Mouse (Mus musculus) limb, embryonic 10.5 days (tissue): ENCODE results near the gene Chd8. TPM values are rescaled to one million over a fixed set of nuclear protein-coding genes. Genes with fewer than 3 reads are reported as not detected.

ENCODE experiments used
- DNase-seq: peaks from one replicate; pipeline ENCODE4 v3.0.0-alpha.2; 2017; ENCODE audit warnings: low spot score
- H3K27ac ChIP-seq: fragments of 300-500 bp; sonication (generic); 2 replicates; pipeline ENCODE4 v1.5.1; 2016; ENCODE audit warnings: mild to moderate bottlenecking
- H3K27me3 ChIP-seq: fragments of 300-500 bp; sonication (generic); 2 replicates; pipeline ENCODE4 v1.6.1; 2016; ENCODE audit warnings: low read depth, mild to moderate bottlenecking; ENCODE audit not compliant: poor library complexity, severe bottlenecking
- H3K36me3 ChIP-seq: fragments of 300-500 bp; sonication (generic); 2 replicates; pipeline ENCODE4 v1.6.1; 2016; ENCODE audit warnings: mild to moderate bottlenecking, moderate library complexity
- H3K4me1 ChIP-seq: fragments of 300-500 bp; sonication (generic); 2 replicates; pipeline ENCODE4 v1.6.1; 2016
- H3K4me3 ChIP-seq: fragments of 300-500 bp; sonication (generic); 2 replicates; pipeline ENCODE4 v1.5.1; 2016; ENCODE audit warnings: mild to moderate bottlenecking, moderate library complexity
- H3K9me3 ChIP-seq: fragments of 300-500 bp; sonication (generic); replicated peaks from 2 replicates; pipeline ENCODE4 v1.6.1; 2016; ENCODE audit warnings: mild to moderate bottlenecking
- WGBS: fragments of 180-500 bp; shearing (Covaris S2); methylation state at CpG from one replicate; pipeline ENCODE4 v1.1.7; 2016; 5-methylcytosine and 5-hydroxymethylcytosine counted together
- polyA plus RNA-seq: library from polyadenylated mRNA; unstranded; fragments of >200 nt; fragmentation: Nextera tagmentation; extraction: Ambion mirVana; gene quantifications from 2 replicates; pipeline ENCODE4 v1.2.1, GENCODE M21; 2016

Chd8 gene
- polyA plus RNA-seq, 1 experiment from 2014 or later = 49.6 TPM

GRCm38 (mm10) chr14:52256311-52257175 lies 1.0 kb downstream of the Chd8 start:
- H3K9me3 ChIP-seq = no peaks in the 10 kb centered on the region
- H3K4me1 ChIP-seq = peaks cover 5% of the 10 kb centered on the region
- no peak for DNase-seq
- peak overlapping the region; percentile 93 for H3K27ac ChIP-seq
- peak overlapping the region; percentile 93 for H3K4me3 ChIP-seq
- H3K36me3 ChIP-seq = peaks cover 7% of the 10 kb centered on the region
- 12% methylated on average over 18 of the region's 18 CpGs for WGBS
- H3K27me3 ChIP-seq = no peaks in the 10 kb centered on the region

- Histone ChIP-seq H3K27ac (no peak overlapping the region), H3K27me3 (no peaks in the 10 kb centered on the region), H3K4me1 (peaks cover 14% of the 10 kb centered on the region), H3K36me3 (peaks cover 8% of the 10 kb centered on the region), H3K9me3 (no peaks in the 10 kb centered on the region), H3K4me3 (no peak overlapping the region)
- 86% methylated on average over 4 of the region's 4 CpGs for WGBS
- DNase-seq = no peak
Observed at GRCm38 (mm10) chr14:52246129-52246528, 11.5 kb downstream of the Chd8 start.

- DNase-seq = no peak
- peak overlapping the region; percentile 78 for H3K4me3 ChIP-seq
- H3K4me1 ChIP-seq = peaks cover 14% of the 10 kb centered on the region
- WGBS = 14% methylated on average over 7 of the region's 7 CpGs
- peaks cover 13% of the 10 kb centered on the region for H3K36me3 ChIP-seq
- H3K27ac ChIP-seq = peak overlapping the region; percentile 68
- no peaks in the 10 kb centered on the region for H3K27me3 ChIP-seq
- no peaks in the 10 kb centered on the region for H3K9me3 ChIP-seq
Observed at GRCm38 (mm10) chr14:52244690-52245042, 12.9 kb downstream of the Chd8 start.

- Histone ChIP-seq H3K9me3 (no peaks in the 10 kb centered on the region), H3K4me1 (peaks cover 14% of the 10 kb centered on the region), H3K27ac (peak overlapping the region; percentile 68), H3K4me3 (peak overlapping the region; percentile 78), H3K27me3 (no peaks in the 10 kb centered on the region), H3K36me3 (peaks cover 14% of the 10 kb centered on the region)
- DNase-seq = peak; percentile 97
- 1% methylated on average over 32 of the region's 32 CpGs for WGBS
Observed at GRCm38 (mm10) chr14:52244041-52244689, 13.4 kb downstream of the Chd8 start.

GRCm38 (mm10) chr14:52236216-52236615 lies 21.4 kb downstream of the Chd8 start:
- H3K4me1 ChIP-seq = no peaks in the 10 kb centered on the region
- peaks cover 81% of the 10 kb centered on the region for H3K36me3 ChIP-seq
- H3K4me3 ChIP-seq = no peak overlapping the region
- H3K9me3 ChIP-seq = no peaks in the 10 kb centered on the region
- WGBS = 94% methylated on average over 1 of the region's 1 CpGs
- H3K27me3 ChIP-seq = no peaks in the 10 kb centered on the region
- no peak for DNase-seq
- H3K27ac ChIP-seq = no peak overlapping the region

DNA sequence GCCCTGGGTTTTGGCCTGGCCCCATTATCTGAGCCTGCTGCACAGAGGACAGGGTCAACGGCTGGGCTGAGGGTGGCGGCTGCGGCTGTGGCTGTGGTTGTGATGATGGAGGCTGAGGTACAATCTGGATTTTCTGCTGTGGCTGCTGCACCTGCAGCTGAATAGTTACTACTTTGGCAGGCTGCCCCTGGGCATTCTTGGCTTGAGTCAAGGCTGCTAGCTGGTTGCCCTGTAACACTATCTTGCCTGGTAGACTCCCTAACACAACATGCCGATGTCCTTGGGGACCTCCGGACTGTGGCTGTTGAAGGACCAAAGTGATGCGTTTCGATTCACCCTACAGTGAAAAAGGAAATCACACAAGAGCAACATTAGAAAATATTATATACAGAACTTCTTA lies 22.4 kb downstream of the Chd8 start:
- no peaks in the 10 kb centered on the region for H3K27me3 ChIP-seq
- 97% methylated on average over 7 of the region's 7 CpGs for WGBS
- H3K4me1 ChIP-seq = no peaks in the 10 kb centered on the region
- no peak overlapping the region for H3K4me3 ChIP-seq
- H3K36me3 ChIP-seq = peaks cover 81% of the 10 kb centered on the region
- no peak for DNase-seq
- H3K9me3 ChIP-seq = no peaks in the 10 kb centered on the region
- H3K27ac ChIP-seq = no peak overlapping the region

- no peak for DNase-seq
- Histone ChIP-seq H3K36me3 (peaks cover 100% of the 10 kb centered on the region), H3K9me3 (no peaks in the 10 kb centered on the region), H3K4me3 (no peak overlapping the region), H3K27ac (no peak overlapping the region), H3K4me1 (no peaks in the 10 kb centered on the region), H3K27me3 (no peaks in the 10 kb centered on the region)
- 88% methylated on average over 6 of the region's 6 CpGs for WGBS
Observed at GRCm38 (mm10) chr14:52232249-52232648, 25.3 kb downstream of the Chd8 start.

GRCm38 (mm10) chr14:52225972-52226371 lies 31.6 kb downstream of the Chd8 start:
- 90% methylated on average over 2 of the region's 2 CpGs for WGBS
- no peak for DNase-seq
- Histone ChIP-seq H3K36me3 (peaks cover 100% of the 10 kb centered on the region), H3K9me3 (no peaks in the 10 kb centered on the region), H3K27me3 (no peaks in the 10 kb centered on the region), H3K4me1 (no peaks in the 10 kb centered on the region), H3K27ac (no peak overlapping the region), H3K4me3 (no peak overlapping the region)

- no peak for DNase-seq
- WGBS = 97% methylated on average over 5 of the region's 5 CpGs
- peaks cover 100% of the 10 kb centered on the region for H3K36me3 ChIP-seq
- H3K4me1 ChIP-seq = no peaks in the 10 kb centered on the region
- H3K9me3 ChIP-seq = no peaks in the 10 kb centered on the region
- no peak overlapping the region for H3K27ac ChIP-seq
- no peak overlapping the region for H3K4me3 ChIP-seq
- H3K27me3 ChIP-seq = no peaks in the 10 kb centered on the region
Observed at GRCm38 (mm10) chr14:52217261-52217660, 40.3 kb downstream of the Chd8 start.

- 94% methylated on average over 4 of the region's 4 CpGs for WGBS
Observed at GRCm38 (mm10) chr14:52199412-52199811, 58.2 kb downstream of the Chd8 start.

GRCm38 (mm10) chr14:52198141-52198540 lies 59.4 kb downstream of the Chd8 start:
- WGBS = 27% methylated on average over 3 of the region's 3 CpGs
- peak overlapping the region; percentile 99 for H3K27ac ChIP-seq
- H3K36me3 ChIP-seq = peaks cover 60% of the 10 kb centered on the region
- no peaks in the 10 kb centered on the region for H3K27me3 ChIP-seq
- H3K4me1 ChIP-seq = peaks cover 22% of the 10 kb centered on the region
- peak overlapping the region; percentile 100 for H3K4me3 ChIP-seq
- DNase-seq = no peak
- H3K9me3 ChIP-seq = no peaks in the 10 kb centered on the region

More at GRCm38 (mm10) chr14:52199412-52199811, 58.2 kb downstream of the Chd8 start:
- no peak for DNase-seq
- Histone ChIP-seq H3K9me3 (no peaks in the 10 kb centered on the region), H3K27me3 (no peaks in the 10 kb centered on the region), H3K4me1 (peaks cover 22% of the 10 kb centered on the region), H3K27ac (no peak overlapping the region), H3K4me3 (no peak overlapping the region), H3K36me3 (peaks cover 62% of the 10 kb centered on the region)

- H3K4me1 ChIP-seq = peaks cover 22% of the 10 kb centered on the region
- no peaks in the 10 kb centered on the region for H3K9me3 ChIP-seq
- no peaks in the 10 kb centered on the region for H3K27me3 ChIP-seq
- peak; percentile 91 for DNase-seq
- peak within 1 kb of the TSS; percentile 99 for H3K27ac ChIP-seq
- H3K36me3 ChIP-seq = peaks cover 60% of the 10 kb centered on the region
- H3K4me3 ChIP-seq = peak within 1 kb of the TSS; percentile 100
- under 1% methylated on average over 59 of the region's 59 CpGs for WGBS
Observed at GRCm38 (mm10) chr14:52197156-52197878, 60.3 kb downstream of the Chd8 start, which contains the start of gene Supt16. Gene Supt16 (minus strand): TSS chr14:52197416.
